Mouse (Mus musculus) MEL (cell line): ENCODE results near the gene Serp1. TPM values are rescaled to one million over a fixed set of nuclear protein-coding genes. Genes with fewer than 3 reads are reported as not detected.

Experiments
- DNase-seq: peaks from one replicate; pipeline ENCODE4 v3.0.0; 2011; ENCODE audit warnings: low read depth, low spot score
- H3K27ac ChIP-seq: 2 replicates; pipeline ENCODE4 v1.5.1; 2012; ENCODE audit warnings: low read depth, mild to moderate bottlenecking, control low read depth, low read length, moderate library complexity; ENCODE audit not compliant: control insufficient read depth
- H3K27me3 ChIP-seq, 2 experiments: fragments of 150-350 bp in 1 of 2; sonication (generic) in 1 of 2; 2 replicates each; pipeline ENCODE4 v1.6.1; 2012; ENCODE audit warnings: low read length in 2 of 2, mild to moderate bottlenecking in 2 of 2, improper control_type of control experiment in 1 of 2, moderate library complexity in 1 of 2; ENCODE audit not compliant: insufficient read depth in 2 of 2, control insufficient read depth in 1 of 2
- H3K36me3 ChIP-seq, 2 experiments: 2 replicates each; pipeline ENCODE4 v1.6.1; 2012 to 2014; ENCODE audit warnings: low read length in 2 of 2, improper control_type of control experiment in 1 of 2, inconsistent platforms in 1 of 2, mild to moderate bottlenecking in 1 of 2; ENCODE audit not compliant: insufficient read depth in 2 of 2, control insufficient read depth in 1 of 2
- H3K4me1 ChIP-seq, 2 experiments: fragments of 150-350 bp in 1 of 2; sonication (generic) in 1 of 2; 2 replicates each; pipeline ENCODE4 v1.6.1; 2012; ENCODE audit warnings: low read length in 2 of 2, improper control_type of control experiment in 1 of 2, mild to moderate bottlenecking in 1 of 2; ENCODE audit not compliant: insufficient read depth in 2 of 2, control insufficient read depth in 1 of 2
- H3K4me3 ChIP-seq, 2 experiments: fragments of 150-350 bp in 1 of 2; sonication (generic) in 1 of 2; 2 replicates each; pipeline ENCODE4 v1.5.1; 2012; ENCODE audit warnings: low read depth in 2 of 2, low read length in 2 of 2, mild to moderate bottlenecking in 2 of 2, moderate library complexity in 2 of 2, control low read depth in 1 of 2, improper control_type of control experiment in 1 of 2; ENCODE audit not compliant: control insufficient read depth in 1 of 2, insufficient read depth in 1 of 2
- H3K79me2 ChIP-seq: 2 replicates; pipeline ENCODE4 v1.6.1; 2012; ENCODE audit warnings: mild to moderate bottlenecking, low read length, moderate library complexity; ENCODE audit not compliant: control insufficient read depth, poor library complexity, insufficient read depth
- H3K9ac ChIP-seq: 2 replicates; pipeline ENCODE4 v1.6.1; 2012; ENCODE audit warnings: low read depth, mild to moderate bottlenecking, control low read depth, low read length, moderate library complexity; ENCODE audit not compliant: control insufficient read depth, poor library complexity, severe bottlenecking
- H3K9me3 ChIP-seq: fragments of 150-350 bp; sonication (generic); replicated peaks from 2 replicates; pipeline ENCODE4 v1.6.1; 2012; ENCODE audit warnings: mild to moderate bottlenecking, low read length, improper control_type of control experiment, moderate library complexity; ENCODE audit not compliant: insufficient read depth
- CHD1 ChIP-seq: IDR thresholded peaks from 2 replicates; pipeline ENCODE4 v1.6.1; 2012; ENCODE audit warnings: low read depth, mild to moderate bottlenecking, inconsistent platforms, low read length, improper control_type of control experiment
- CHD2 ChIP-seq: IDR thresholded peaks from 2 replicates; pipeline ENCODE4 v1.6.1; 2011; ENCODE audit warnings: low read length, improper control_type of control experiment
- CTCF ChIP-seq, 3 experiments: IDR thresholded peaks in 2 of 3; conservative IDR thresholded peaks in 1 of 3; 2 replicates each; pipeline ENCODE4 v1.5.1; 2011 to 2012; ENCODE audit warnings: low read length in 3 of 3, low read depth in 2 of 3, mild to moderate bottlenecking in 2 of 3, improper control_type of control experiment in 1 of 3, inconsistent platforms in 1 of 3, mixed read lengths in 1 of 3, moderate library complexity in 1 of 3; ENCODE audit not compliant: control insufficient read depth in 1 of 3, insufficient read depth in 1 of 3, poor library complexity in 1 of 3, severe bottlenecking in 1 of 3
- ELF1 ChIP-seq: IDR thresholded peaks from 2 replicates; pipeline ENCODE4 v1.6.1; 2014; ENCODE audit warnings: low read depth, mild to moderate bottlenecking, inconsistent platforms, low read length, improper control_type of control experiment, moderate library complexity
- GABPA ChIP-seq: IDR thresholded peaks from 2 replicates; pipeline ENCODE4 v1.6.1; 2012; ENCODE audit warnings: low read depth, mild to moderate bottlenecking, inconsistent platforms, low read length, improper control_type of control experiment, moderate library complexity
- GATA1 ChIP-seq: IDR thresholded peaks from 2 replicates; pipeline ENCODE4 v1.6.1; 2011; ENCODE audit warnings: low read depth, low read length, improper control_type of control experiment
- HCFC1 ChIP-seq: IDR thresholded peaks from 2 replicates; pipeline ENCODE4 v1.6.1; 2012; ENCODE audit warnings: low read depth, mild to moderate bottlenecking, inconsistent platforms, low read length, improper control_type of control experiment, moderate library complexity
- JUND ChIP-seq: IDR thresholded peaks from 2 replicates; pipeline ENCODE4 v1.6.1; 2011; ENCODE audit warnings: low read depth, mild to moderate bottlenecking, improper control_type of control experiment, low read length
- KAT2A ChIP-seq: conservative IDR thresholded peaks from 2 replicates; pipeline ENCODE4 v1.6.1; 2012; ENCODE audit warnings: low read depth, low read length, improper control_type of control experiment, inconsistent platforms
- MAFK ChIP-seq: IDR thresholded peaks from 2 replicates; pipeline ENCODE4 v1.6.1; 2011; ENCODE audit warnings: low read depth, mild to moderate bottlenecking, low read length, improper control_type of control experiment, borderline replicate concordance
- MEF2A ChIP-seq: IDR thresholded peaks from 2 replicates; pipeline ENCODE4 v1.6.1; 2014; ENCODE audit warnings: low read depth, mild to moderate bottlenecking, inconsistent platforms, low read length, improper control_type of control experiment; ENCODE audit not compliant: poor library complexity, insufficient replicate concordance, severe bottlenecking; ENCODE audit errors: extremely low read depth
- MXI1 ChIP-seq: IDR thresholded peaks from 2 replicates; pipeline ENCODE4 v1.6.1; 2011; ENCODE audit warnings: mild to moderate bottlenecking, low read depth, low read length, improper control_type of control experiment
- NELFE ChIP-seq: IDR thresholded peaks from 2 replicates; pipeline ENCODE4 v1.6.1; 2011; ENCODE audit warnings: low read depth, low read length, improper control_type of control experiment
- NRF1 ChIP-seq: IDR thresholded peaks from 2 replicates; pipeline ENCODE4 v1.6.1; 2014; ENCODE audit warnings: low read depth, mild to moderate bottlenecking, inconsistent platforms, low read length, improper control_type of control experiment, moderate library complexity; ENCODE audit not compliant: poor library complexity, insufficient read depth, severe bottlenecking
- RAD21 ChIP-seq: IDR thresholded peaks from 2 replicates; pipeline ENCODE4 v1.6.1; 2011; ENCODE audit warnings: mild to moderate bottlenecking, low read depth, low read length, improper control_type of control experiment
- RCOR1 ChIP-seq: IDR thresholded peaks from 2 replicates; pipeline ENCODE4 v1.6.1; 2012; ENCODE audit warnings: low read depth, mild to moderate bottlenecking, inconsistent platforms, low read length, improper control_type of control experiment
- SIN3A ChIP-seq: IDR thresholded peaks from 2 replicates; pipeline ENCODE4 v1.6.1; 2012; ENCODE audit warnings: low read length, improper control_type of control experiment, inconsistent platforms
- SMC3 ChIP-seq: IDR thresholded peaks from 2 replicates; pipeline ENCODE4 v1.6.1; 2011; ENCODE audit warnings: low read depth, low read length, improper control_type of control experiment
- TBP ChIP-seq: IDR thresholded peaks from 2 replicates; pipeline ENCODE4 v1.8.0; 2011; ENCODE audit warnings: low read depth, low read length, improper control_type of control experiment
- TCF12 ChIP-seq: IDR thresholded peaks from 2 replicates; pipeline ENCODE4 v1.6.1; 2014; ENCODE audit warnings: low read depth, mild to moderate bottlenecking, inconsistent platforms, low read length, improper control_type of control experiment, moderate library complexity
- ZC3H11A ChIP-seq: IDR thresholded peaks from 2 replicates; pipeline ENCODE4 v1.6.1; 2012; ENCODE audit warnings: low read depth, mild to moderate bottlenecking, inconsistent platforms, low read length, improper control_type of control experiment
- ZKSCAN1 ChIP-seq: IDR thresholded peaks from 2 replicates; pipeline ENCODE4 v1.6.1; 2012; ENCODE audit warnings: low read depth, mild to moderate bottlenecking, inconsistent platforms, low read length, improper control_type of control experiment, moderate library complexity
- ZMIZ1 ChIP-seq: IDR thresholded peaks from 2 replicates; pipeline ENCODE4 v1.6.1; 2012; ENCODE audit warnings: low read depth, mild to moderate bottlenecking, inconsistent platforms, low read length, improper control_type of control experiment, moderate library complexity
- ZNF384 ChIP-seq: IDR thresholded peaks from 2 replicates; pipeline ENCODE4 v1.6.1; 2012; ENCODE audit warnings: low read depth, mild to moderate bottlenecking, inconsistent platforms, low read length, improper control_type of control experiment
- polyA plus RNA-seq, 2 experiments: library from polyadenylated mRNA; stranded (reverse) in 1 of 2; unstranded in 1 of 2; fragments of >175 nt in 1 of 2; fragments of >200 nt in 1 of 2; gene quantifications; 2 replicates each; pipeline versions ENCODE4 v1.2.1 to v1.2.4; 2012; ENCODE audit warnings: low replicate concordance in 2 of 2, low read depth in 1 of 2; ENCODE audit not compliant: insufficient read length in 2 of 2, insufficient read depth in 1 of 2, missing spikeins in 1 of 2
- total RNA-seq: library from RNA; depleted of rRNA; stranded (reverse); fragments of 300-350 nt; gene quantifications from 2 replicates; pipeline ENCODE4 v1.2.3, GENCODE M21; 2012

The Serp1 gene
- total and polyA plus RNA-seq, 3 experiments = 80.5 to 96.3 (median 83.8) TPM

DNA sequence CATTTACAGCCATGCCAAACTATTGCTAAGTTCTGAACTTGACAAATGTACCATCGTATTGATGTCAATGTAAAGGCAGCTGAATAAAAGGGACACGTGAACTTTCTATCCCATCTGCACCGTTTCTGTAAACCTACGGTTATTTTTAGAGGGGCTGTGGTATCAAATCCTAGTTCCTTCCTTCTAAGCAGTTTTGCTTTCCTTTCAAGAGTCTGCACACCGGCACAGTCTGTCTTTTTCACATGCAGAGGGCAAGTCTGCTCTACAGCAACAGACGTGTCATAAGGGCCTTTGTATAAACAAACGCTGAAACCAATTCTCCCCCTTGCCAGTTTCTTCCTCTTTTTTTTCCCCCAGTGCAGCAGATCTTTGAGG, 9.1 kb downstream of the Serp1 start (continued):
- TF ChIP-seq MEF2A (no peak), NRF1 (no peak), GABPA (no peak), RAD21 (no peak), ZMIZ1 (no peak), MAFK (no peak), ZNF384 (peak; percentile 42; the same call in 1 of the 2 replicates), CHD2 (no peak), RCOR1 (no peak; the same call in 1 of the 2 replicates), SMC3 (no peak), NELFE (no peak)
- TF ChIP-seq, all 39 proteins: peak for 7

DNA sequence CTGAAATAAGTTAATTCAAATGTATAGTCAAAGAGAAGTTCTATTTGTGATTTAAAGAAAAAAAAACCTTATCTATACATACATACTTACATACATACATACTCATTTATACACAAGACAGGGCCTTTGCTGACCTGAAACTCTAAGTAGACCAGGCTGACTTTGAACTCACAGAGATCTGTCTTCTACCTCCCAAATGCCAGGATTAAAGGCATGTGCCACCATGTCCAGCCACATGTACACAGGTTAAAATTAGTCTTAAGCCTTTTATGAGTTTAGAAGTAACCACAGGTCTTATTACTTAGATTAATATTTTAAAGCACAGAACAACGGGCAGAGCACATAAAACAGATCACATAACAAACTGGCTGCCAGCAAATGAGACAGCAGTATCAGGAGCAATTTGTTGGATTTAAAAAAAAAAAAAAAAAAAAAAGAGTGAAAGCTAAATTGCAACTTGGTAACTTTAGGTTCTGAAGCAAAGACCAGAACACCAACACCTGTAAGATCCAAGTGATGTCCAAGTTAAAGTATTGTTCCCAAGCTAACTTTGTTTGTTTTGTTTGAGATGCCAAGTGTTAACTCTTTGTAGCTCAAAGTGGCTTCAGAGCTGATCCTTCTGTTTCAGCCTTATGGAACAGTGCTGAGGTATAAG, 9.6 kb downstream of the Serp1 start:
- peak overlapping the region; percentile 4; the same call in 1 of the 2 replicates for H3K27ac ChIP-seq
- peak; percentile 19; the same call in 1 of the 2 replicates for TF ChIP-seq MXI1
- TF ChIP-seq MAFK = peak; percentile 79
- no peak for TF ChIP-seq CHD1
- TF ChIP-seq JUND = no peak
- TF ChIP-seq ZNF384 = peak; percentile 71
- TF ChIP-seq TBP = peak; percentile 98
- TF ChIP-seq HCFC1 = no peak
- H3K4me1 ChIP-seq = no peaks in the 10 kb centered on the region; a peak in 1 of 4 replicates
- peaks cover 0 to 2% of the 10 kb centered on the region in 2 experiments; a peak in 2 of 4 replicates for H3K36me3 ChIP-seq
- DNase-seq = peak; percentile 59
- H3K9ac ChIP-seq = peak overlapping the region; percentile 45
- no peaks in the 10 kb centered on the region for H3K27me3 ChIP-seq
- H3K4me3 ChIP-seq = peak overlapping the region; percentile 40 to 90
- no peaks in the 10 kb centered on the region for H3K79me2 ChIP-seq
- H3K9me3 ChIP-seq = no peaks in the 10 kb centered on the region

- H3K4me3 ChIP-seq = no peak overlapping the region
- H3K9ac ChIP-seq = no peak overlapping the region
- TF ChIP-seq GABPA (no peak), TCF12 (no peak), MEF2A (no peak), CHD2 (no peak), SIN3A (no peak), MAFK (no peak), NELFE (no peak), ELF1 (no peak), SMC3 (0 out of 2 replicates have a peak, but pooled peaks have one; percentile 13), GATA1 (no peak), CTCF (IDR thresholded peaks at IDR 0.05 in 2 of 3, conservative IDR thresholded peaks at IDR 0.05 in 1 of 3; ENCODE audit: control insufficient read depth in 1 of 3, insufficient read depth in 1 of 3, low read depth in 2 of 3, low read length in 3 of 3, poor library complexity in 1 of 3, severe bottlenecking in 1 of 3) (peak in 1 of 3 experiments; percentile 13; a peak in 1 of 6 replicates), ZKSCAN1 (no peak), KAT2A (no peak), ZC3H11A (0 out of 2 replicates have a peak, but pooled peaks have one; percentile 3)
- H3K79me2 ChIP-seq = no peaks in the 10 kb centered on the region
- no peaks in the 10 kb centered on the region; a peak in 1 of 4 replicates for H3K36me3 ChIP-seq
- H3K9me3 ChIP-seq = no peaks in the 10 kb centered on the region
- no peak overlapping the region for H3K27ac ChIP-seq
- H3K4me1 ChIP-seq = no peaks in the 10 kb centered on the region; a peak in 1 of 4 replicates
- DNase-seq = no peak
- H3K27me3 ChIP-seq = no peaks in the 10 kb centered on the region
These were observed 12.2 kb downstream of the Serp1 start for GRCm38 (mm10) chr3:58513483-58513882.
